Mouse (Mus musculus): Measurements from ENCODE around the gene Papln. TPM values are rescaled to one million over a fixed set of nuclear protein-coding genes. Genes with fewer than 3 reads are reported as not detected.

The Papln gene
- total and polyA plus RNA-seq, 3 experiments, result 0.04 to 0.07 TPM; not detected in 1

GRCm38 (mm10) chr12:83830424-83830823, 67.0 kb downstream of the Papln start:
- no peak overlapping the region for H3K27ac ChIP-seq (ENCODE audit: control insufficient read depth, low read depth, low read length)
- H3K4me3 ChIP-seq (ENCODE audit: control insufficient read depth in 1 of 2, insufficient read depth in 1 of 2, low read depth in 2 of 2, low read length in 2 of 2), result no peak overlapping the region
- no peak for TF ChIP-seq POLR2AphosphoS2 (IDR thresholded peaks at IDR 0.05; ENCODE audit: low read length)
- TF ChIP-seq EP300 (IDR thresholded peaks at IDR 0.05; ENCODE audit: low read depth in 1 of 2, low read length in 2 of 2), result no peak
- TF ChIP-seq ELF1 (IDR thresholded peaks at IDR 0.05; ENCODE audit: low read depth, low read length), result no peak
- no peak for TF ChIP-seq RCOR1 (IDR thresholded peaks at IDR 0.05; ENCODE audit: low read depth, low read length)
- TF ChIP-seq UBTF (IDR thresholded peaks at IDR 0.05; ENCODE audit: borderline replicate concordance, insufficient read depth, low read depth, low read length), result no peak
- TF ChIP-seq BHLHE40 (IDR thresholded peaks at IDR 0.05; ENCODE audit: borderline replicate concordance, low read depth, low read length), result no peak
- TF ChIP-seq CTCF (IDR thresholded peaks at IDR 0.05 in 2 of 3, conservative IDR thresholded peaks at IDR 0.05 in 1 of 3; ENCODE audit: control insufficient read depth in 1 of 3, insufficient read depth in 1 of 3, low read depth in 2 of 3, low read length in 3 of 3, poor library complexity in 1 of 3, severe bottlenecking in 1 of 3), result no peak
- TF ChIP-seq TBP (IDR thresholded peaks at IDR 0.05; ENCODE audit: low read depth, low read length), result no peak
- TF ChIP-seq GABPA (IDR thresholded peaks at IDR 0.05; ENCODE audit: low read depth, low read length), result no peak
- TF ChIP-seq ZNF384 (IDR thresholded peaks at IDR 0.05; ENCODE audit: low read depth, low read length), result no peak
- no peak for TF ChIP-seq KAT2A (conservative IDR thresholded peaks at IDR 0.05; ENCODE audit: low read depth, low read length)
- TF ChIP-seq ZMIZ1 (IDR thresholded peaks at IDR 0.05; ENCODE audit: low read depth, low read length), result no peak
- TF ChIP-seq E2F4 (IDR thresholded peaks at IDR 0.05; ENCODE audit: borderline replicate concordance, low read depth, low read length), result no peak
- DNase-seq (ENCODE audit: low read depth, low spot score), result no peak
- H3K79me2 ChIP-seq (ENCODE audit: control insufficient read depth, insufficient read depth, low read length, poor library complexity), result no peaks in the 10 kb centered on the region
- H3K36me3 ChIP-seq (ENCODE audit: control insufficient read depth in 1 of 2, insufficient read depth in 2 of 2, low read length in 2 of 2), result 0 out of 4 replicates have a peak, but pooled peaks cover 0 to 1% of the 10 kb centered on the region in 2 experiments
- no peaks in the 10 kb centered on the region for H3K9me3 ChIP-seq (replicated peaks; ENCODE audit: insufficient read depth, low read length)
- H3K4me1 ChIP-seq (ENCODE audit: control insufficient read depth in 1 of 2, insufficient read depth in 2 of 2, low read length in 2 of 2), result no peaks in the 10 kb centered on the region
- no peaks in the 10 kb centered on the region for H3K27me3 ChIP-seq (ENCODE audit: control insufficient read depth in 1 of 2, insufficient read depth in 2 of 2, low read length in 2 of 2)
- H3K9ac ChIP-seq (ENCODE audit: control insufficient read depth, low read depth, low read length, poor library complexity, severe bottlenecking), result no peak overlapping the region

- Histone ChIP-seq H3K27me3 (ENCODE audit: control insufficient read depth in 1 of 2, insufficient read depth in 2 of 2, low read length in 2 of 2) (no peaks in the 10 kb centered on the region), H3K79me2 (ENCODE audit: control insufficient read depth, insufficient read depth, low read length, poor library complexity) (no peaks in the 10 kb centered on the region), H3K9ac (ENCODE audit: control insufficient read depth, low read depth, low read length, poor library complexity, severe bottlenecking) (no peak overlapping the region), H3K36me3 (ENCODE audit: control insufficient read depth in 1 of 2, insufficient read depth in 2 of 2, low read length in 2 of 2) (peaks cover 0 to 1% of the 10 kb centered on the region in 2 experiments; a peak in 1 of 4 replicates), H3K9me3 (replicated peaks; ENCODE audit: insufficient read depth, low read length) (no peaks in the 10 kb centered on the region), H3K27ac (ENCODE audit: control insufficient read depth, low read depth, low read length) (no peak overlapping the region), H3K4me3 (ENCODE audit: control insufficient read depth in 1 of 2, insufficient read depth in 1 of 2, low read depth in 2 of 2, low read length in 2 of 2) (no peak overlapping the region), H3K4me1 (ENCODE audit: control insufficient read depth in 1 of 2, insufficient read depth in 2 of 2, low read length in 2 of 2) (no peaks in the 10 kb centered on the region)
- TF ChIP-seq POLR2A (IDR thresholded peaks at IDR 0.05; ENCODE audit: control insufficient read depth in 1 of 2, insufficient read depth in 1 of 2, low read depth in 1 of 2, low read length in 2 of 2, poor library complexity in 1 of 2), result no peak
- TF ChIP-seq TAL1 (IDR thresholded peaks at IDR 0.05; ENCODE audit: low read length), result no peak
- TF ChIP-seq POLR2AphosphoS5 (IDR thresholded peaks at IDR 0.05; ENCODE audit: borderline replicate concordance, low read depth, low read length), result no peak
- no peak for TF ChIP-seq POLR2AphosphoS2 (IDR thresholded peaks at IDR 0.05; ENCODE audit: low read length)
- TF ChIP-seq ZMIZ1 (IDR thresholded peaks at IDR 0.05; ENCODE audit: low read depth, low read length), result no peak
- DNase-seq (ENCODE audit: low read depth, low spot score), result no peak
Observed at GRCm38 (mm10) chr12:83833979-83834378, 70.5 kb downstream of the Papln start.

Data from MEL (cell line).